Mouse (Mus musculus) forebrain, embryonic 12.5 days (tissue): ENCODE measurements at regions not wholly inside any gene's neighbourhood (a gene's known extent, or its start where the extent isn't known, plus 50 kb on each side); places are given as distances from the start of the nearest gene placed in this dataset.

Source experiments
- ATAC-seq: fragments of 200-750 bp; cut with Nextera tagmentation; 2 replicates; pipeline ENCODE4 v1.8.0; 2017; ENCODE audit warnings: moderate TSS enrichment; ENCODE audit not compliant: low FRiP score
- H3K27ac ChIP-seq: fragments of 300-500 bp; sonication (generic); 2 replicates; pipeline ENCODE4 v1.5.1; 2016; ENCODE audit warnings: mild to moderate bottlenecking
- H3K27me3 ChIP-seq: fragments of 300-500 bp; sonication (generic); 2 replicates; pipeline ENCODE4 v1.6.1; 2016; ENCODE audit warnings: mild to moderate bottlenecking
- H3K36me3 ChIP-seq: fragments of 300-500 bp; sonication (generic); replicated peaks from 2 replicates; pipeline ENCODE4 v1.6.1; 2016; ENCODE audit warnings: mild to moderate bottlenecking
- H3K4me1 ChIP-seq: fragments of 300-500 bp; sonication (generic); 2 replicates; pipeline ENCODE4 v1.6.1; 2016
- H3K4me2 ChIP-seq: fragments of 300-500 bp; sonication (generic); 2 replicates; pipeline ENCODE4 v1.6.1; 2016; ENCODE audit warnings: mild to moderate bottlenecking, moderate library complexity
- H3K4me3 ChIP-seq: fragments of 300-500 bp; sonication (generic); replicated peaks from 2 replicates; pipeline ENCODE4 v1.5.1; 2016; ENCODE audit warnings: mild to moderate bottlenecking
- H3K9ac ChIP-seq: fragments of 300-500 bp; sonication (generic); 2 replicates; pipeline ENCODE4 v1.6.1; 2016; ENCODE audit warnings: mild to moderate bottlenecking
- H3K9me3 ChIP-seq: fragments of 300-500 bp; sonication (generic); 2 replicates; pipeline ENCODE4 v1.6.1; 2016
- WGBS: fragments of 180-500 bp; shearing (Covaris S2); methylation state at CpG from one replicate; pipeline ENCODE4 v1.1.7; 2016; 5-methylcytosine and 5-hydroxymethylcytosine counted together

DNA sequence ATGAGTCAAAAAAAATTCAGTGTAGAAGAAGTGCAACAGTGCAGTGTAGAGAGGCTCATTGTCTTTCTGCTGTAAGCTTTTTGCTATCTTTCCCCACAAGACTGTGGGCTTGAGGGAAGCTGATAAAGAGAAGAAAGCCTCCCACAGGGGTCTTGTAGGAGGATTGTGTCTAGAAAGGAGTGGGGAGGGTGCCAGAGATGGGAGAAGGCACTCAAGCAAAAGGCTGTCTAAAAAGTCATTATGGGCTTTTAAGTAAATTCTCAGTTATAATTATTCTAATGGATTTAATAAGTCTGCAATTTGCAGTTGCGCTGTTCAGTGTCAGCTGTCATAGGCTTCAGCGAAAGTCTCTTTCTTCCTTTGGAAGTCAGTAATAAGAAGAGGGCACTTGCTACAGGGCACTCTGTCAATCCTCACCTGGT, 917.0 kb upstream of the Lrrc6 start:
- no peak overlapping the region for H3K9ac ChIP-seq
- H3K4me1 ChIP-seq, result no peaks in the 10 kb centered on the region
- 81% methylated on average over 2 of the region's 2 CpGs for WGBS
- H3K36me3 ChIP-seq, result no peaks in the 10 kb centered on the region
- H3K27me3 ChIP-seq, result no peaks in the 10 kb centered on the region
- no peak overlapping the region for H3K27ac ChIP-seq
- no peak for ATAC-seq
- no peak overlapping the region for H3K4me3 ChIP-seq
- no peak overlapping the region for H3K4me2 ChIP-seq
- no peaks in the 10 kb centered on the region for H3K9me3 ChIP-seq

DNA sequence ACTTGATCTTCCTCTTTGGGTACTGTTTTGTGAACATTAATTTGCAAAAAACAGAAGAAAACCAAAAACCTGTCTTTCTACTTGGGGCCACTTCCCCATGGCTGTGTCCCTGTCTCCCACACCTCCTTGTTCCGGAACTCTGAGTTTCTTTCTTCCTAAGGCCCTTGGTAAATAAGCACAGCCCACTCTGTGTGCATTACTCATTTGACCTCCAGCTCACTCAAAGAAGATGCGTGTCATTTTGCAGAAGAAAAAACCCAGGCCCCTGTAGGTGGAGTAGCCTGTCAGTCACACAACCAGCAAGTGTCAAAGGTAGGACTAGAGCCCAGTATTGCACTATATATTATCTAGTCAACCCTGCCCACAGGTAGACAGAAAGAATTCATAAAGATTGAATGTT, 915.1 kb upstream of the Lrrc6 start:
- WGBS, result 85% methylated on average over 2 of the region's 2 CpGs
- ATAC-seq, result no peak
- Histone ChIP-seq H3K27me3 (no peaks in the 10 kb centered on the region), H3K27ac (no peak overlapping the region), H3K4me2 (no peak overlapping the region), H3K4me1 (no peaks in the 10 kb centered on the region), H3K9ac (no peak overlapping the region), H3K9me3 (no peaks in the 10 kb centered on the region), H3K36me3 (no peaks in the 10 kb centered on the region), H3K4me3 (no peak overlapping the region)

DNA sequence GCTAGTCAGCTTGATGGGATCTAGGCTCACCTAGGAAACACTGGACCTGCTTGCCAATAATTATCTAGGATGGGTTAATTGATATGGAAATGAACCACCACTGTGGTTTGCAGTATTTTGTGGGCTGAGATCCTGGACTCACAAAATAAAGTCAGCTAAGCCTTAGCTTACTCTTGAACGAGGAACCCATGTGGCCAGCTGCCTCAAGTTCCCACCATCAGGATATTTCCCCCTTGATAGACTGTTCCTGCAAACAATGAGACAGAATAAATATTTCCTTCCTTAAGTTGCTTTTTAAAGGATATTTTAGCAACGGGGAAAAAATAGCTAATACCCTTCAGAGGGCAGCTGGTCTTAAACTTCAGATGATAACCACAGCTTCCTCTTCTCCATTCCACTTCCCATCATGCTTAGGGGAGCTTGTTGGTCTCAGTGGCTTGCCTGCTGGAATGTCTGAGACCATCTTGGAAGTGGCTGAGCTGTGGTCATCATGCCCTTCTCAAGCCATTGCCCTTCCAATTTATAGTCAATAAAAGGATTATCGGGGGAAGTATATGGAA, 913.7 kb upstream of the Lrrc6 start:
- no peak overlapping the region for H3K9ac ChIP-seq
- ATAC-seq, result no peak
- H3K9me3 ChIP-seq, result no peaks in the 10 kb centered on the region
- H3K27me3 ChIP-seq, result no peaks in the 10 kb centered on the region
- H3K4me1 ChIP-seq, result no peaks in the 10 kb centered on the region
- H3K4me3 ChIP-seq, result no peak overlapping the region
- 87% methylated on average over 3 of the region's 3 CpGs for WGBS
- H3K27ac ChIP-seq, result no peak overlapping the region
- H3K4me2 ChIP-seq, result no peak overlapping the region
- no peaks in the 10 kb centered on the region for H3K36me3 ChIP-seq

DNA sequence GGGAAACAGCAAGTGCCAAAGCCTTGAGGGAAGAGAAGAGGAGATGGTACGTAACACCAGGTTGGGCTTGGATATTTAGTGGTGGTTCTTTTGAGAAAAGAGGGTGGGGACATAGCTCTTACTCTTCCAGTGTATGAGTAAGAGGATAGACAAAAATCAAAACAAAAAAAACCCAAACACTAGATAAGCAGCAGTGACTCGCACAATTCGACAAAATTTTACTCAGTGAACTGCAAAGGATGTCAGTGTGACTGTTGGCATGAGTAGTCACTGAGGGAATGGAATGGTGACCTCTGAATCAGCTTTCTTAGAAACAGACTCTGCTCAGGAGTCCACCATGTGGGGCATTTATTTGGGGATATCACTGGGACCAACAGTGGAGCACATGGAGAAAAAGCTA, 912.9 kb upstream of the Lrrc6 start:
- H3K36me3 ChIP-seq, result no peaks in the 10 kb centered on the region
- WGBS, result 92% methylated on average over 3 of the region's 3 CpGs
- H3K9me3 ChIP-seq, result no peaks in the 10 kb centered on the region
- ATAC-seq, result no peak
- no peak overlapping the region for H3K4me3 ChIP-seq
- no peak overlapping the region for H3K27ac ChIP-seq
- H3K4me1 ChIP-seq, result no peaks in the 10 kb centered on the region
- no peaks in the 10 kb centered on the region for H3K27me3 ChIP-seq
- no peak overlapping the region for H3K4me2 ChIP-seq
- no peak overlapping the region for H3K9ac ChIP-seq

DNA sequence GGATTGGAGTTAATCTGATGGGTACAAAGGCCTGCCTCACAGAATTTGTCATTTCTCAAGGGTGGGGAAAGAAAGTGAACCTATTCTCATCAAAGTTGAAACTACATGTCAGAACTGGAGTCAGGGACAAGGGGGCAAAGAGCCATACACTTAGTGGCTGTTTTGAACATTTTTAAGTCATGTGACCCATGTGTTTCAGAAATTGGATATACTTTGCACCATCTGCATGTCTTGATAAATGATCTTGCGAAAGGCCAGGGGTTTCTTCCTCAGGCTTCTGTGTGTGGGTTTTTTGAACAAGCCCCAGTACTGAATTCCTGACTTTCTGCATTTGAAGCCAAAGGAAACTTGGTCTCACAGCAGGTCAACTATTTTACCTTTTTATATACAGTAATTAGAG, 911.7 kb upstream of the Lrrc6 start:
- no peaks in the 10 kb centered on the region for H3K9me3 ChIP-seq
- WGBS, result 92% methylated on average over 1 of the region's 1 CpGs

DNA sequence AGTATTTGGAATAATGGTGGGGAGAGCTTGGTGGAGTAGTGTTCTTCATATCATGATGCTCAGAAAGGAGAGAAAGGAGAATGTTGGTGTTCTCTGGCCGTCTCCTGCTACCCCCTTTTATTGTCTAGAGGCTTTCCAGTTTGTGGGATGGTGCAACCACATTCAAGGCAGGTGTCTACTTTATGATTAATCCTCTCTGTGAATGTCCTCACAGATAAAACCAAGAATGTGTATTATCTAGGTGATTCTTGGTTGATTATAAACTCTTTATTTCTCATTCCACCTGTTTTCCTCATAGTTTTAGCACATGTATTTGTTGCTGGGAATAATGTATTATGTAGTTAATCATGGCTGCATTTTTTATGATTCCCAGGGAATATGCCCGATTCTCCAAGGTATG, 910.9 kb upstream of the Lrrc6 start:
- Histone ChIP-seq H3K27ac (no peak overlapping the region), H3K4me1 (no peaks in the 10 kb centered on the region), H3K9ac (no peak overlapping the region), H3K27me3 (no peaks in the 10 kb centered on the region), H3K4me3 (no peak overlapping the region), H3K4me2 (no peak overlapping the region), H3K36me3 (no peaks in the 10 kb centered on the region), H3K9me3 (no peaks in the 10 kb centered on the region)
- ATAC-seq, result no peak
- 82% methylated on average over 2 of the region's 2 CpGs for WGBS

More for the DNA sequence above, 911.7 kb upstream of the Lrrc6 start:
- no peak overlapping the region for H3K4me2 ChIP-seq
- H3K27me3 ChIP-seq, result no peaks in the 10 kb centered on the region
- H3K4me3 ChIP-seq, result no peak overlapping the region
- ATAC-seq, result no peak
- no peaks in the 10 kb centered on the region for H3K36me3 ChIP-seq
- no peaks in the 10 kb centered on the region for H3K4me1 ChIP-seq
- H3K9ac ChIP-seq, result no peak overlapping the region
- no peak overlapping the region for H3K27ac ChIP-seq

DNA sequence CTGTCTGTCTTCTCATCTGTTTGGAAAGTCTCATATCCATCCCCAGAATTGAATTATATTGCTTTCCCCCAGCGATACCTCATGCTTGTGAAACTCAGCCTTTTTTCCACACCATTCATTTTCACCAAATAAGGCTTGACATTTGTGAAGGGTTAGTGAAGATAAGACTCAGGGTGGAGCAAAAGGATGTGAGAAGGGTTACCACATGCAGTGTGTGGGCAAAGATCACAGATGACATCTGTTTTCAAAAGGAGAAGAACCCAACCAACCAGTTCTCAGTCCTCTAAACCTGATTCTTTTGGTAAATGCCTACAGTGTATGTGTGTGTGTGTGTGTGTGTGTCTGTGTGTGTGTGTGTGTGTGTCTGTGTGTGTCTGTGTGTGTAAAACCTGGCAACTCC, 909.3 kb upstream of the Lrrc6 start:
- Histone ChIP-seq H3K36me3 (no peaks in the 10 kb centered on the region), H3K4me2 (no peak overlapping the region), H3K9ac (no peak overlapping the region), H3K9me3 (no peaks in the 10 kb centered on the region), H3K27ac (no peak overlapping the region), H3K4me1 (no peaks in the 10 kb centered on the region), H3K4me3 (no peak overlapping the region), H3K27me3 (no peaks in the 10 kb centered on the region)
- ATAC-seq, result no peak
- WGBS, result 100% methylated on average over 1 of the region's 1 CpGs

DNA sequence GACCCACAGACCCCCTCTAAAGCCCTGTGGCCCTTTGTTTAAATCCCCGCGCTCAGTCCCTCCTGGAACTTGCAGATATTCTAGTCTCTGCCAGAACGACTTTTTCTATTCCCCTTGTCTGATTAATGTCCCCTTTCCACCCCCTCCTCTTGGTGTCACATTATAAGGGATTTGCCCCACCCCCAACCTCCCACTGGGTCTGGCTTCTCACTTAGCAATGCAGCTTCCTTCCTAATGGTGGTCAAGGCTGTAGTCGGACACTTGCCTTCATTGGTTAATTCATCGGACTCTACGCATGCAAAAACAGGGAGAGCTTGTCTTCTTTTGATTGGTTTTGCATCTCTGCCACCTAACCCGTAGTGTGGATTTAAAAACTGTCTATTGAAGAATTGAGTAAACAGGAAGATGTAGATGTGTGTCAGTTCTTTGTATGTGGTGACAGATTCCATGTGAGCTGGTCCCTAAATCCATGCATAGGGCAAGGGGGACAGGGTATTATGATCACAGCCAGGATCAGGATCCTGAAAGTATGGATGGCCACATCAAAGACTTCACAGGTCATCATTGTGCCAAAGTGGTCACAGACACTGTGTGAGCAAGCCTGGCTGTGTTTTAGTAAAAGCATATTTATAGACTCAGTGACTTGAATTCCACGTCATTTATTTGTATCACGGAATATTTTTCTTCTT, 908.3 kb upstream of the Lrrc6 start:
- Histone ChIP-seq H3K36me3 (no peaks in the 10 kb centered on the region), H3K27me3 (no peaks in the 10 kb centered on the region), H3K4me1 (no peaks in the 10 kb centered on the region), H3K4me2 (no peak overlapping the region), H3K27ac (no peak overlapping the region), H3K9me3 (no peaks in the 10 kb centered on the region), H3K9ac (no peak overlapping the region), H3K4me3 (no peak overlapping the region)
- no peak for ATAC-seq
- 79% methylated on average over 9 of the region's 9 CpGs for WGBS

DNA sequence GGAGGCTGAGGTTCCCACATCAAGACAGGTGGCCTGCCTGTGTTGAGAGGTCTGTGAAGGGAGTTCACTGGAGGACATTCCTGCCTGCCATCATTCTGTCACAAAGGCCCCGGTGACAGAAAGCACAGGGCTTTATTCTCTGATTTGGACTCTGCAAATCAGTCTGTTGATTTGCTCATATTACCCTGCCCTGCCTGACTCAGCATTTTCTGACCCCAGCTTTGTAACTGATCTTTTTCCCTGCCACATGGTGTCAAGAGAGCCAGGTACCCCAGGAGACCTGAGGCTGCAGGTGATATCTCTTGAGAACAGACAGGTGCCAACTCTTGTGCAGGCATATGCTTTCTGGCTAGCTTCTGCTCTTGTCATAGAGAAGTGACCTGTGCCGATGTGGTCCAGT, 906.5 kb upstream of the Lrrc6 start:
- ATAC-seq, result no peak
- WGBS, result 84% methylated on average over 2 of the region's 2 CpGs
- Histone ChIP-seq H3K27ac (no peak overlapping the region), H3K27me3 (no peaks in the 10 kb centered on the region), H3K9ac (no peak overlapping the region), H3K4me1 (no peaks in the 10 kb centered on the region), H3K4me3 (no peak overlapping the region), H3K4me2 (no peak overlapping the region), H3K9me3 (no peaks in the 10 kb centered on the region), H3K36me3 (no peaks in the 10 kb centered on the region)

DNA sequence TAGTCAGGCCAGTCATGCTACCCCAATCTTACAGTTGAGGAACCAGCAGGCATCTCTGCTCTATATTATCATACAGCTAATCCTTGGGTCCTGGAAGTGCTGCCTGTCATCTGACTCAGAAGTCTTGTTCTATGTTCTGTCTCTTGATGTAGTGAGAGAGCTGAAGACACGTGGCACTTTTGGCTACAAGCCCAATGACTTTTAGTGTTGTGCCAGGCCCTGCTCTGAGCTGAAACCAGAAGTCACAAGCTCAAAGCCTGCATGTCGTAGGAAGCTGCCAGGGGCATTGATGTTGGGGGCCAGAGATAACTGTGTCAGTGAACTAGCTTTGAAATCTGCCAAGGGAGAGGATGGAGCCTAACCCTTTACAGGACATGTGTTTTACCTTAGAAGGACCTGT, 904.8 kb upstream of the Lrrc6 start:
- Histone ChIP-seq H3K4me2 (no peak overlapping the region), H3K27me3 (no peaks in the 10 kb centered on the region), H3K4me1 (no peaks in the 10 kb centered on the region), H3K9ac (no peak overlapping the region), H3K4me3 (no peak overlapping the region), H3K36me3 (no peaks in the 10 kb centered on the region), H3K9me3 (no peaks in the 10 kb centered on the region), H3K27ac (no peak overlapping the region)
- ATAC-seq, result no peak
- 84% methylated on average over 2 of the region's 2 CpGs for WGBS

DNA sequence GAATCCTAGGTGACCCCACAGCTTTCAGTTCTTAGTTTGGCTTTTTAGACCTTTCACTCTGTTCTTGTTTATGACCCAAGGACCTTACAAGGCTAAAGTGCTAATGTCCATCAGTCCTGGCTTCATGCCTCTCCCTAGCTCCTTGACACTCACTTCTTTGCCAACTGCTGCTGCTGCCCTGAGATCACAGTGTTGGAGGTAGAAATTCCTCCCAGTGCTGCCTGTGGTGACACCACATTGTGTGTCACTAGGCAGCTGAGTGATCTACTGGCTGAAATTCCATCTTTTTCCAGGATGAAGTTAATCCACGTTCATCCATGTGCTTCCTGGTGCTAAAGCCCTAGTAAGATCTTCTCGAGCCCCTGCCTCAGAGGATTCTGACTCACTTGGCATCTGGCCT, 904.3 kb upstream of the Lrrc6 start:
- no peak overlapping the region for H3K4me3 ChIP-seq
- H3K4me1 ChIP-seq, result no peaks in the 10 kb centered on the region
- no peak overlapping the region for H3K27ac ChIP-seq
- no peaks in the 10 kb centered on the region for H3K9me3 ChIP-seq
- no peaks in the 10 kb centered on the region for H3K36me3 ChIP-seq
- 80% methylated on average over 2 of the region's 2 CpGs for WGBS
- no peak overlapping the region for H3K9ac ChIP-seq
- ATAC-seq, result no peak
- H3K4me2 ChIP-seq, result no peak overlapping the region
- H3K27me3 ChIP-seq, result no peaks in the 10 kb centered on the region

DNA sequence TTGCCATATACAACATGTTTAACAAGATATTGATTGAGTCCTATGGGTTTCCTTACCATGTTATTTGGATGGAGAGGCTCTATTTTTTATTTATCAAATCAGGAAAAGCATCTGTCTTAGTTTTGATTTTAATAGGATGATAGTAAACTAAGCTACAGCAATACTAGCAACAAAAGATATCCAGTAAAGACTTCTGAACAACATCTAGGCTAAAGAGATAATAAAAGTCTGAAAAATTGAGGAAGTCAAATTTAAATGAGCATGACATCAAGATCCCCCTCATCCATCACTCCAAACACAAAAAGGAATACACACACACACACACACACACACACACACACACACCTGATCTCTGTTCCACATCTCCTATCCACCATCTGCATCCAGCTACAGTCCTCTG, 901.6 kb upstream of the Lrrc6 start:
- H3K4me3 ChIP-seq, result no peak overlapping the region
- H3K27ac ChIP-seq, result no peak overlapping the region
- no peak overlapping the region for H3K4me2 ChIP-seq
- no peaks in the 10 kb centered on the region for H3K36me3 ChIP-seq
- ATAC-seq, result no peak
- H3K27me3 ChIP-seq, result no peaks in the 10 kb centered on the region
- H3K9me3 ChIP-seq, result no peaks in the 10 kb centered on the region
- H3K9ac ChIP-seq, result no peak overlapping the region
- H3K4me1 ChIP-seq, result no peaks in the 10 kb centered on the region

DNA sequence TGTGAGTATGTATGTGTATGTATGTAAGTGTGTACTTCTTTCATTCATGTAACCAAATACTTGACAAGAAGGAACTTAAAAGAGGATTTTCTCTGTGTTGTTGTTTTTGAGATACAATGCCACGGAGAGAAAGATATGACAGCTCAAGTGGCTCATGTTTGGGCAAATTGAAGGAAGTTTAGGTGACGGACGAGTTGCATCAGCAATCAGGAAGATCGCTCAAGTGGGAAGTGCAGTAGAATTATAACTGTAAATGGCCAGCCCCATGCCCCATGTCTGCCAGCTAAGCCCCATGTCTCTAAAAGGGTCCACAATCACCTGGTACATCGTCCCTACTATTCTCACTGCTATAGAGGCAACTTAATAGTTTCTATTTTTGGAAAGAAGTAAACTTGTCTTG, 896.6 kb upstream of the Lrrc6 start:
- Histone ChIP-seq H3K9me3 (no peaks in the 10 kb centered on the region), H3K4me2 (no peak overlapping the region), H3K9ac (no peak overlapping the region), H3K36me3 (no peaks in the 10 kb centered on the region), H3K27ac (no peak overlapping the region), H3K4me3 (no peak overlapping the region), H3K27me3 (no peaks in the 10 kb centered on the region), H3K4me1 (no peaks in the 10 kb centered on the region)
- no peak for ATAC-seq
- WGBS, result 87% methylated on average over 5 of the region's 5 CpGs
